Mouse (Mus musculus) ES-Bruce4 (cell line): ENCODE data around the gene Gm12569.

Experiments
- CTCF ChIP-seq: IDR thresholded peaks from one replicate; pipeline ENCODE4 v1.8.1; 2011; ENCODE audit warnings: low read depth, low read length
- POLR2A ChIP-seq: IDR thresholded peaks from one replicate; pipeline ENCODE4 v1.8.1; 2011; ENCODE audit warnings: low read length; ENCODE audit not compliant: insufficient read depth

DNA sequence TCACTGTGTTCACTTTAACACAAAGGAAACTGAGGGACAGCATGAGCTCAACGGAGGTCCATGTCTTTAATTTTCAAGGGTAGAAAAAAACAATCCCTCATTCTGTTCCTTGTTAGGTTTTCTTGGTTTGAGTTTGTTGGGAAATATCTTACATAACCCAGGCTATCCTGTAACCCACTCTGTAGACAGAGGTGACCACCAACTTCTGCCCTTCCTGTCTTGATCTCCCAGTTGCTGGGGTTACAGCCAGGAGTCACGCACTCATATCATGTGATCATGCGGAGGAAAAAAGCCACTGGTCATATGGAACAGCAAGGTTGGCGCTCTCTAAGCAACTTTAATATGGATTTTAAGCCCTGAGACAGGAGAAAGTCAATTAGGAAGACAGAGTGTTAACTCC lies 36.7 kb downstream of the Gm12569 start:
- no peak for TF ChIP-seq CTCF
- no peak for TF ChIP-seq POLR2A
